In the genomic region with DNA sequence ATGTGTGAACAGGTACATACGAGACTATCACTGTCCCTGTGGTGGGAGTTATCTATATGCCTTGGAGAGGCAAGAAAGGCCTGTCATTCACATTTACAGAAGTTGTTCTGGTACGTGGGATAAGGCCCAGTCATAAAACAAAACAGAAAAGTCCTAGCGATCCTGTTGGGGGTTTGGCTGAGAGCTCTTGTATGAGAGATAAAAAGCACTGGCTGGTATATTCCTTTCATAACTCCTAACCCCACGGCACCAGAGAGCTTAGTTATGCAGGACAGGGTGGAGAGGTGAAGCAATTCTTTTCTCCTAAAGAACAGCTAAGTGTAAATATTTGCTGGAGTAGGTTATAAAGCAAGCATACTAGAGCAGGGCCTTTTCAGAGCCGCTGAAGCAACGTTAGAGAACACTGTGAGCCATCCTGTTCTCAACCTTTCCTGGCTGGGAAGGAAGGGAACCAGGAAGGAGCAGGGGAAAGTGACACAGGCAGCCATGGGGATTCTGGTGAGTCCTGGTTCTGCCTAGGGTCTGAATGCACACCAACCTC, we compare ENCODE assay signal across 8 mouse cellular contexts. TPM values are rescaled to one million over a fixed set of nuclear protein-coding genes. Genes with fewer than 3 reads are reported as not detected.
DNase-seq lines count a peak whose midpoint lies in the region; ATAC-seq lines count a peak whose summit lies in the region.

No protein-coding gene starts in this region.

- no peaks in the 10 kb centered on the region for H3K27me3 ChIP-seq in kidney, embryonic 15.5 days
- no peaks in the 10 kb centered on the region for H3K27me3 ChIP-seq in forebrain, embryonic 12.5 days
- no peaks in the 10 kb centered on the region for H3K27me3 ChIP-seq in liver, embryonic 13.5 days
- H3K27me3 ChIP-seq in neural tube, embryonic 14.5 days (ENCODE audit: control insufficient read depth, insufficient read depth, low read length), result no peaks in the 10 kb centered on the region

- no peak for ATAC-seq in kidney, embryonic 15.5 days (replicated peaks; ENCODE audit: low FRiP score)
- ATAC-seq in forebrain, embryonic 12.5 days (ENCODE audit: low FRiP score), result no peak
- ATAC-seq in liver, embryonic 13.5 days (ENCODE audit: low read depth), result peak; percentile 4; the same call in 1 of the 2 replicates
- no peak for ATAC-seq in neural tube, embryonic 14.5 days (ENCODE audit: low read depth)

- peaks cover 3% of the 10 kb centered on the region; the same call in 1 of the 2 replicates for H3K36me3 ChIP-seq in kidney, embryonic 15.5 days
- peaks cover 3% of the 10 kb centered on the region for H3K36me3 ChIP-seq in forebrain, embryonic 12.5 days (replicated peaks)
- H3K36me3 ChIP-seq in liver, embryonic 13.5 days, result peaks cover 12% of the 10 kb centered on the region; the same call in 1 of the 2 replicates
- no peaks in the 10 kb centered on the region for H3K36me3 ChIP-seq in neural tube, embryonic 14.5 days (ENCODE audit: control insufficient read depth, insufficient read depth, low read length)

- no peaks in the 10 kb centered on the region for H3K9me3 ChIP-seq in kidney, embryonic 15.5 days (replicated peaks)
- no peaks in the 10 kb centered on the region for H3K9me3 ChIP-seq in forebrain, embryonic 12.5 days
- H3K9me3 ChIP-seq in liver, embryonic 13.5 days (replicated peaks), result no peaks in the 10 kb centered on the region
- no peaks in the 10 kb centered on the region for H3K9me3 ChIP-seq in neural tube, embryonic 14.5 days (ENCODE audit: control insufficient read depth, low read length)

- H3K27ac ChIP-seq in kidney, embryonic 15.5 days, result peak overlapping the region; percentile 86
- H3K27ac ChIP-seq in forebrain, embryonic 12.5 days, result no peak overlapping the region
- peak overlapping the region; percentile 92 for H3K27ac ChIP-seq in liver, embryonic 13.5 days
- H3K27ac ChIP-seq in neural tube, embryonic 14.5 days (ENCODE audit: low read depth, low read length), result no peak overlapping the region

- no peak for DNase-seq in kidney, postnatal 4 days
- peak; percentile 37 for DNase-seq in liver, embryonic 13.5 days
- no peak for DNase-seq in spleen, postnatal 4 days (ENCODE audit: low spot score in 2 of 2)
- no peak for DNase-seq in thymus, postnatal 14 days
- no peak for DNase-seq in ovary, postnatal 10 days (ENCODE audit: low spot score)

- WGBS in kidney, embryonic 15.5 days, result 28% methylated on average over 6 of the region's 6 CpGs
- 45% methylated on average over 6 of the region's 6 CpGs for WGBS in forebrain, embryonic 12.5 days
- 5% methylated on average over 6 of the region's 6 CpGs for WGBS in liver, embryonic 13.5 days (ENCODE audit: insufficient replicate concordance)
- WGBS in neural tube, embryonic 14.5 days, result 42% methylated on average over 6 of the region's 6 CpGs

- peak overlapping the region; percentile 72 for H3K4me3 ChIP-seq in kidney, embryonic 15.5 days (replicated peaks)
- H3K4me3 ChIP-seq in forebrain, embryonic 12.5 days (replicated peaks), result 0 out of 2 replicates have a peak overlapping the region, but pooled peaks have one; percentile 14
- peak overlapping the region; percentile 97 for H3K4me3 ChIP-seq in liver, embryonic 13.5 days (replicated peaks)
- peak overlapping the region; percentile 87; the same call in 1 of the 2 replicates for H3K4me3 ChIP-seq in neural tube, embryonic 14.5 days (ENCODE audit: low read depth, low read length)

- H3K4me1 ChIP-seq in kidney, embryonic 15.5 days, result peaks cover 82% of the 10 kb centered on the region
- H3K4me1 ChIP-seq in forebrain, embryonic 12.5 days, result peaks cover 50% of the 10 kb centered on the region
- peaks cover 82% of the 10 kb centered on the region for H3K4me1 ChIP-seq in liver, embryonic 13.5 days (replicated peaks)
- peaks cover 32% of the 10 kb centered on the region for H3K4me1 ChIP-seq in neural tube, embryonic 14.5 days (ENCODE audit: control insufficient read depth, insufficient read depth, low read length)

- peak overlapping the region; percentile 92 for H3K9ac ChIP-seq in kidney, embryonic 15.5 days
- peak overlapping the region; percentile 98; the same call in 1 of the 2 replicates for H3K9ac ChIP-seq in forebrain, embryonic 12.5 days
- H3K9ac ChIP-seq in liver, embryonic 13.5 days, result peak overlapping the region; percentile 99
- H3K9ac ChIP-seq in neural tube, embryonic 14.5 days (replicated peaks; ENCODE audit: low read depth, low read length), result peak overlapping the region; percentile 26; the same call in 1 of the 2 replicates

- peak overlapping the region; percentile 87 for H3K4me2 ChIP-seq in kidney, embryonic 15.5 days
- peak overlapping the region; percentile 83 for H3K4me2 ChIP-seq in forebrain, embryonic 12.5 days
- peak overlapping the region; percentile 92 for H3K4me2 ChIP-seq in liver, embryonic 13.5 days
- peak overlapping the region; percentile 63 for H3K4me2 ChIP-seq in neural tube, embryonic 14.5 days (ENCODE audit: low read depth, low read length)

RNA-seq across cellular contexts. Expression of a gene that starts 2.6 kb away (rescaled TPM):
- 288 and 312 TPM in 2 replicates for polyA plus RNA-seq in kidney, embryonic 15.5 days (2015; fragmentation: Nextera tagmentation; extraction: Ambion mirVana)
- polyA plus RNA-seq in forebrain, embryonic 12.5 days (2016; fragmentation: Nextera tagmentation; extraction: Ambion mirVana), result 159 and 171 TPM in 2 replicates
- polyA plus RNA-seq in liver, embryonic 13.5 days (2015; fragmentation: Nextera tagmentation; extraction: Ambion mirVana), result 116 and 131 TPM in 2 replicates
- polyA plus RNA-seq in neural tube, embryonic 14.5 days (2014; fragmentation: Nextera tagmentation; extraction: Ambion mirVana), result 109 and 143 TPM in 2 replicates

RNA-seq across cellular contexts. Expression of a gene that starts 22.1 kb away (rescaled TPM):
- polyA plus RNA-seq in kidney, embryonic 15.5 days (2015; fragmentation: Nextera tagmentation; extraction: Ambion mirVana), result 401 and 402 TPM in 2 replicates
- polyA plus RNA-seq in forebrain, embryonic 12.5 days (2016; fragmentation: Nextera tagmentation; extraction: Ambion mirVana), result 314 and 342 TPM in 2 replicates
- polyA plus RNA-seq in liver, embryonic 13.5 days (2015; fragmentation: Nextera tagmentation; extraction: Ambion mirVana), result 294 and 308 TPM in 2 replicates
- 316 and 346 TPM in 2 replicates for polyA plus RNA-seq in neural tube, embryonic 14.5 days (2014; fragmentation: Nextera tagmentation; extraction: Ambion mirVana)

RNA-seq across cellular contexts. Expression of a gene that starts 22.3 kb away (rescaled TPM):
- polyA plus RNA-seq in kidney, embryonic 15.5 days (2015; fragmentation: Nextera tagmentation; extraction: Ambion mirVana), result 9.0 and 9.6 TPM in 2 replicates
- polyA plus RNA-seq in forebrain, embryonic 12.5 days (2016; fragmentation: Nextera tagmentation; extraction: Ambion mirVana), result 5.0 and 5.7 TPM in 2 replicates
- 27.4 and 29.1 TPM in 2 replicates for polyA plus RNA-seq in liver, embryonic 13.5 days (2015; fragmentation: Nextera tagmentation; extraction: Ambion mirVana)
- 7.3 and 7.8 TPM in 2 replicates for polyA plus RNA-seq in neural tube, embryonic 14.5 days (2014; fragmentation: Nextera tagmentation; extraction: Ambion mirVana)

Comparison
In these comparisons a context has a peak if more than half of its experiments do, and no peak if none do; other contexts are left out.
1. H3K27ac ChIP-seq: peak in kidney, embryonic 15.5 days (single experiment) and liver, embryonic 13.5 days (single experiment); none in forebrain, embryonic 12.5 days (single experiment) and neural tube, embryonic 14.5 days (single experiment).
2. H3K4me3 ChIP-seq: peak in every context shown above with its lines; median percentile 97 in liver, embryonic 13.5 days; 87 in neural tube, embryonic 14.5 days; 72 in kidney, embryonic 15.5 days; 14 in forebrain, embryonic 12.5 days.
3. H3K9ac ChIP-seq: peak in every context shown above with its lines; median percentile 99 in liver, embryonic 13.5 days; 98 in forebrain, embryonic 12.5 days; 92 in kidney, embryonic 15.5 days; 26 in neural tube, embryonic 14.5 days.
4. Peak in every context shown above with its lines, with median percentiles within 50 percentile points of each other: H3K4me2 ChIP-seq.